Mouse (Mus musculus): ENCODE measurements around the gene Strada.
"Not testable (repeated sequence)": the region's sequence is repeated elsewhere in the genome, so short reads cannot be mapped to it uniquely, and the experiment has no call there.

Strada gene

GRCm38 (mm10) chr11:106157154-106157553 is 44.8 kb downstream of the Strada start:
- DNase-seq (ENCODE audit: inconsistent age in 2 of 2, low spot score in 1 of 2), result no peak

GRCm38 (mm10) chr11:106156257-106156656 is 45.7 kb downstream of the Strada start:
- DNase-seq (ENCODE audit: inconsistent age in 2 of 2, low spot score in 1 of 2), result no peak

GRCm38 (mm10) chr11:106155761-106156160 is 46.2 kb downstream of the Strada start:
- DNase-seq (ENCODE audit: inconsistent age in 2 of 2, low spot score in 1 of 2), result no peak

GRCm38 (mm10) chr11:106154770-106155169 is 47.2 kb downstream of the Strada start:
- DNase-seq (ENCODE audit: inconsistent age in 2 of 2, low spot score in 1 of 2), result no peak

GRCm38 (mm10) chr11:106154091-106154490 is 47.9 kb downstream of the Strada start:
- DNase-seq (ENCODE audit: inconsistent age in 2 of 2, low spot score in 1 of 2), result no peak

GRCm38 (mm10) chr11:106152132-106152531 is 49.8 kb downstream of the Strada start:
- no peak for DNase-seq (ENCODE audit: inconsistent age in 2 of 2, low spot score in 1 of 2)

- no peak for DNase-seq (ENCODE audit: inconsistent age in 2 of 2, low spot score in 1 of 2)
These were observed 50.7 kb downstream of the Strada start for GRCm38 (mm10) chr11:106151219-106151618.

- peak; percentile 90 to 95 for DNase-seq (ENCODE audit: inconsistent age in 2 of 2, low spot score in 1 of 2)
These were observed 67.1 kb downstream of the Strada start for GRCm38 (mm10) chr11:106134580-106135528.

- DNase-seq (ENCODE audit: inconsistent age in 2 of 2, low spot score in 1 of 2), result no peak
These were observed 69.5 kb downstream of the Strada start for GRCm38 (mm10) chr11:106132516-106132915.

- DNase-seq (ENCODE audit: inconsistent age in 2 of 2, low spot score in 1 of 2), result no peak
These were observed 72.5 kb downstream of the Strada start for GRCm38 (mm10) chr11:106129477-106129876.

GRCm38 (mm10) chr11:106126727-106127373 is 75.1 kb downstream of the Strada start:
- not testable (repeated sequence) for DNase-seq (ENCODE audit: inconsistent age in 2 of 2, low spot score in 1 of 2)

- no peak for DNase-seq (ENCODE audit: inconsistent age in 2 of 2, low spot score in 1 of 2)
These were observed 76.1 kb downstream of the Strada start for GRCm38 (mm10) chr11:106125827-106126226.

- no peak for DNase-seq (ENCODE audit: inconsistent age in 2 of 2, low spot score in 1 of 2)
These were observed 77.2 kb downstream of the Strada start for GRCm38 (mm10) chr11:106124784-106125183.

GRCm38 (mm10) chr11:106122736-106123135 is 79.2 kb downstream of the Strada start:
- peak in 1 of 2 experiments; percentile 54 for DNase-seq (ENCODE audit: inconsistent age in 2 of 2, low spot score in 1 of 2)

- no peak for DNase-seq (ENCODE audit: inconsistent age in 2 of 2, low spot score in 1 of 2)
These were observed 79.7 kb downstream of the Strada start for GRCm38 (mm10) chr11:106122221-106122620.
